Mouse (Mus musculus) midbrain, embryonic 15.5 days (tissue): ENCODE data around the gene Teddm1b. TPM values are rescaled to one million over a fixed set of nuclear protein-coding genes. Genes with fewer than 3 reads are reported as not detected.

Source experiments
- ATAC-seq: fragments of 200-750 bp; cut with Nextera tagmentation; replicated peaks from 2 replicates; pipeline ENCODE4 v1.8.0; 2017; ENCODE audit warnings: moderate TSS enrichment
- H3K27ac ChIP-seq: fragments of 300-500 bp; sonication (generic); 2 replicates; pipeline ENCODE4 v1.5.1; 2015; ENCODE audit warnings: mild to moderate bottlenecking, inconsistent platforms
- H3K27me3 ChIP-seq: fragments of 300-500 bp; sonication (generic); replicated peaks from 2 replicates; pipeline ENCODE4 v1.6.1; 2015; ENCODE audit warnings: inconsistent platforms
- H3K36me3 ChIP-seq: fragments of 300-500 bp; sonication (generic); replicated peaks from 2 replicates; pipeline ENCODE4 v1.6.1; 2015; ENCODE audit warnings: inconsistent platforms
- H3K4me1 ChIP-seq: fragments of 300-500 bp; sonication (generic); 2 replicates; pipeline ENCODE4 v1.6.1; 2015; ENCODE audit warnings: inconsistent platforms
- H3K4me2 ChIP-seq: fragments of 300-500 bp; sonication (generic); 2 replicates; pipeline ENCODE4 v1.6.1; 2015; ENCODE audit warnings: inconsistent platforms, mild to moderate bottlenecking, moderate library complexity
- H3K4me3 ChIP-seq: fragments of 300-500 bp; sonication (generic); 2 replicates; pipeline ENCODE4 v1.5.1; 2015; ENCODE audit warnings: mild to moderate bottlenecking, inconsistent platforms
- H3K9ac ChIP-seq: fragments of 300-500 bp; sonication (generic); 2 replicates; pipeline ENCODE4 v1.6.1; 2015; ENCODE audit warnings: mild to moderate bottlenecking, inconsistent platforms
- H3K9me3 ChIP-seq: fragments of 300-500 bp; sonication (generic); 2 replicates; pipeline ENCODE4 v1.6.1; 2016; ENCODE audit warnings: inconsistent platforms
- WGBS: fragments of 180-500 bp; shearing (Covaris S2); methylation state at CpG from one replicate; pipeline ENCODE4 v1.1.7; 2015; ENCODE audit warnings: mixed read lengths; 5-methylcytosine and 5-hydroxymethylcytosine counted together
- polyA plus RNA-seq: library from polyadenylated mRNA; unstranded; fragments of >200 nt; fragmentation: Nextera tagmentation; extraction: Ambion mirVana; gene quantifications from 2 replicates; pipeline ENCODE4 v1.2.1, GENCODE M21; 2015

The Teddm1b gene
- polyA plus RNA-seq, 1 experiment from 2014 or later, result 0.65 TPM

GRCm38 (mm10) chr1:153893746-153894145, 19.6 kb downstream of the Teddm1b start:
- no peaks in the 10 kb centered on the region for H3K36me3 ChIP-seq
- no peaks in the 10 kb centered on the region for H3K27me3 ChIP-seq
- no peak for ATAC-seq
- no peak overlapping the region for H3K4me3 ChIP-seq
- H3K4me1 ChIP-seq, result peaks cover 5% of the 10 kb centered on the region
- no peak overlapping the region for H3K27ac ChIP-seq
- no peak overlapping the region for H3K4me2 ChIP-seq
- WGBS, result 80% methylated on average over 2 of the region's 2 CpGs
- no peaks in the 10 kb centered on the region for H3K9me3 ChIP-seq
- no peak overlapping the region for H3K9ac ChIP-seq

DNA sequence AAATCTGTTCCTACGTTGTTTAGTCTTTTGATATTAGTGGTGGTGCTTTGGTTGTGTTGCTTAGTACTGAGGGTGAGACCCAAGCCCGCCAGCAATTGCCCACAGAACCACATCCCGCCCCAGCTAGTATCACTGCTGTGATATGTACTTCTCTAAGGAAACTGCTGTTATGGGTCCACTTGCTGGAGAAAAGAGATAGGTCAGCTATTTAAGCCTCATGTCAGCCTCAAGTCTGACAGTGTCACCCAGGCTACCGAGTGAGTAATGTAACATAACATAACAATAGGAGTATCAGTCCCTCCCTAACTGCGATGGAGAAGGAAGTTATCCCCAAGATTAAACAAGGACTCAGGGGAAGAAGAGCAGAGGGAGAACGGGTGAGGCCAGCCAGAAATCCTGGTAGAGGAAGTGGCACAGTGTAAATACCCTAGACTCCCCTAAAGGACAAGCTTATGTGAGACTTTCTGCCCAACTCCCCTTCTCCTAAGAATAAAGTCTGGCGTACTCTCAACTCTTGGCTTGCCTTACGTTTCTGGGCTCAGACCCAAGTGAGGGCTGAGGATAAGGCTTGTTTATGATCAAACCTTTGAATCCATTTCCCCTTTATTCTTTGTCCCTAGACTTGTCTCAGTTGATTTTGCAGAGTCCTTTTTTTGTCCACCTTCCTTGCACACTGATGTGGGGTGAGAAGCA, 20.2 kb downstream of the Teddm1b start:
- Histone ChIP-seq H3K4me3 (no peak overlapping the region), H3K9ac (no peak overlapping the region), H3K4me1 (peaks cover 7% of the 10 kb centered on the region), H3K36me3 (no peaks in the 10 kb centered on the region), H3K9me3 (no peaks in the 10 kb centered on the region), H3K27me3 (no peaks in the 10 kb centered on the region), H3K4me2 (no peak overlapping the region), H3K27ac (no peak overlapping the region)
- WGBS, result 64% methylated on average over 8 of the region's 8 CpGs
- no peak for ATAC-seq

DNA sequence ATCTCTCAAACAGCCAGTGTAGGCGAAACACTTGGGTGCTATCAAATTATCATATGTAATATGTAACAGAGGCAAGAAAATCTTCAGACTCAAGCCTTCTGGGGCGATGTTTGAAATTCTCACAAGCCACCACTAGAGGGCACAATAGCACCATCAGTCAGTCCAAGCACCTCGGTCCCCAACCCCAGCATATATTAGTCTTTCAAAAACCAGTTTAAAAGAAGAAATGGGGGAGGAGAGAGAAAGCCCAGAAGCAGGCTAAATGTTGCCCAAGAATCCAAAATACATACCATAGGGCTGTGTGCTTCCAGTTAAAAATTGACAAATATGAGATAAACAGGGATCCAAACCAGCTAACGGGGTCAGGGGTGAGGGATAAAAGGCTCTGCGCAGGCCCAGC, 20.8 kb downstream of the Teddm1b start:
- Histone ChIP-seq H3K36me3 (no peaks in the 10 kb centered on the region), H3K27me3 (no peaks in the 10 kb centered on the region), H3K27ac (no peak overlapping the region), H3K4me3 (no peak overlapping the region), H3K9ac (no peak overlapping the region), H3K4me2 (no peak overlapping the region), H3K4me1 (peaks cover 7% of the 10 kb centered on the region), H3K9me3 (no peaks in the 10 kb centered on the region)
- WGBS, result 32% methylated on average over 5 of the region's 5 CpGs
- ATAC-seq, result no peak

DNA sequence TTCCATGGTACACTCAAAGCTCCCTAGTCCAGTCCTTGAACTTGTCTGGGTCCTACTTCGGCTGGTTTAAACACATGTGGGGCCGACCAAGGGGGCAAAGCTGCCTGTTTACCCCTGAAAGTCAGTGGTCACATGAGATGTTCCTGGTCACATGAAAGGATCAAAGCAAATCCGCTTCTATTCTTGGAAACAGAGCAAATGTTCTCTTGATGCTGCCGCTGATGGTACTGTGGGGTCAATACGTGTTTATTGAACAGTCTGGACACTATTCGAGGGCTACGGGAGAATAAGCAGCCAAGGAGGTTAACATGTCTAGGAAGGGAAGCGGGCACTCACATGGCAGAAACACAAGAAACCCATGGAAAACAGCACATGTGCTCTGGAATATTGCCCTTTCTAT, 23.1 kb downstream of the Teddm1b start:
- Histone ChIP-seq H3K27ac (no peak overlapping the region), H3K36me3 (no peaks in the 10 kb centered on the region), H3K4me3 (no peak overlapping the region), H3K4me1 (peaks cover 20% of the 10 kb centered on the region), H3K9ac (no peak overlapping the region), H3K9me3 (no peaks in the 10 kb centered on the region), H3K4me2 (no peak overlapping the region), H3K27me3 (no peaks in the 10 kb centered on the region)
- WGBS, result 78% methylated on average over 8 of the region's 8 CpGs
- no peak for ATAC-seq

- peak overlapping the region; percentile 96 for H3K27ac ChIP-seq
- H3K4me1 ChIP-seq, result peaks cover 35% of the 10 kb centered on the region
- peak overlapping the region; percentile 70 for H3K4me3 ChIP-seq
- H3K9me3 ChIP-seq, result no peaks in the 10 kb centered on the region
- no peaks in the 10 kb centered on the region for H3K27me3 ChIP-seq
- 12% methylated on average over 22 of the region's 22 CpGs for WGBS
- H3K36me3 ChIP-seq, result peaks cover 10% of the 10 kb centered on the region; the same call in 1 of the 2 replicates
- ATAC-seq, result peak; percentile 61
- peak overlapping the region; percentile 82 for H3K4me2 ChIP-seq
- peak overlapping the region; percentile 90 for H3K9ac ChIP-seq
Measured at GRCm38 (mm10) chr1:153898989-153899730, 25.0 kb downstream of the Teddm1b start.

- Histone ChIP-seq H3K9me3 (no peaks in the 10 kb centered on the region), H3K4me3 (peak within 1 kb of the TSS; percentile 70)
Measured at GRCm38 (mm10) chr1:153899731-153900380, 25.7 kb downstream of the Teddm1b start, which contains the start of the genes Glul and Teddm2. TSS of gene Glul (plus strand) at chr1:153899944. TSS of gene Teddm2 (minus strand) at chr1:153900228.

DNA sequence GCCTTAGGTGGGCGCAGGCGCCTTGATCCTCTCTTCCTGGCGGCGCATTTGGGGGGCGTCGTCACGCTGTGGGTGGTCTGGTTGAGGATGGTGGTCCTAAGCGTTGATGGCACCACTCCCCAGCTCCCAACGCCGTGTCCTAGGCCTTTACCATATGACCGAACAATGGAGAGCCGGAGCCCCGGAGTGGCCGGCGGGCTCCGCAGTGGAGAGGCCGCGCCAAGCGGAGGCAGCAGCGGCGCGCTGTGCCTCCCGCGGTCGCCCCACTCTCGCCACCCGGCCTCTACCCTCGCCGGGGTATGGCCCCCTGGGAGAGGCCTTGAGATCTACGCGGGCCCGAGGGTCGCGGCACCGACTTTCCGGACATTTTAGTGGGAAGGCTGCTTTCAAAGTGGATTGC, 26.2 kb downstream of the Teddm1b start:
- Histone ChIP-seq H3K4me1 (peaks cover 32% of the 10 kb centered on the region), H3K36me3 (peaks cover 22% of the 10 kb centered on the region; the same call in 1 of the 2 replicates), H3K4me2 (peak overlapping the region; percentile 82), H3K9me3 (no peaks in the 10 kb centered on the region), H3K9ac (peak overlapping the region; percentile 90), H3K27ac (peak overlapping the region; percentile 96), H3K27me3 (no peaks in the 10 kb centered on the region), H3K4me3 (peak overlapping the region; percentile 70)
- WGBS, result under 1% methylated on average over 36 of the region's 36 CpGs
- peak; percentile 69 for ATAC-seq

More at GRCm38 (mm10) chr1:153899731-153900380, 25.7 kb downstream of the Teddm1b start, which contains the start of the genes Glul and Teddm2:
- under 1% methylated on average over 51 of the region's 51 CpGs for WGBS
- Histone ChIP-seq H3K36me3 (peaks cover 17% of the 10 kb centered on the region; the same call in 1 of the 2 replicates), H3K9ac (peak within 1 kb of the TSS; percentile 90), H3K4me1 (peaks cover 35% of the 10 kb centered on the region), H3K4me2 (peak within 1 kb of the TSS; percentile 82), H3K27me3 (no peaks in the 10 kb centered on the region), H3K27ac (peak within 1 kb of the TSS; percentile 96)
- ATAC-seq, result peak; percentile 97

DNA sequence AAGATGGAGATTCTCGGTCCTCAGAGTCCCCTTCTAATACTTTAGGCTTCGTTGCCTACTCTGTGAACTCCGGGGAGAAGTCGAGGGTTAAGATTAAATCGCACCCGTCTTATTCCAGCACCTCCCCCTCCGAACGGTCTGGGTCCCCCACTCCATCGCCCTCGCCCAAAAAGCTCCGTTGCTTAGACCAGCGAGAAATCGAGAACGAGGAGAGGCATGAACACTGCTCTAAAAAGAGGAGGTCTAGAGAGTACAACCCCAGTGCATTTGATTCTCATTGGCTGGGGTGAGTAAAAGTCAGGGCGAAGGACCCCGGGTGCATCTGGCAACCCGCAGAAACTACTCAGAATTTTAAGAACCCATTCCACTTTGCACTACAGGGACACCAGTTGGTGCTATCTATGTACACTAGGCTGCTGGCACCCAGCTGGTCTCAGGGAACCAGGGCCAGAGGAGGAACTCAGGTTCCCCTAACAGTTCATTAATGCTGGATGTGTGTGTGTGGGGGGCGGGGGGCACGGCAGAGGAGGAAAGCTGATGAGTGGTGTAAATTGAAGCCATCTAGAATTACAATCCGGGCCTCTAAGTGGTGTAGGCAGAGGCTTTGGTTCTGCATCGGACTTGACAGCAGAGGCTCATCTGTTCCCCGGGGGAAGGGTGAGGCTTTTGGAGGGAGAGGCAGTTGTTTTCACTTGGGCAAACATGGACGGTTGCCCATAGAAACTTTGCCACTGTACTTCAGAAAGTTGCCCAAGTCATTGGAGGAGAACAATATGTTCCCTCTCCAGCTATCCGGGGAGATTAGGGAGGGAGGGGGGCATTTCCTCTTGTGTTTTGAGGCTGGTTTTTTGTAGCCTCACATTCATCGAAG, 26.9 kb downstream of the Teddm1b start:
- WGBS, result under 1% methylated on average over 25 of the region's 25 CpGs
- H3K9me3 ChIP-seq, result no peaks in the 10 kb centered on the region
- peaks cover 32% of the 10 kb centered on the region for H3K4me1 ChIP-seq
- H3K27ac ChIP-seq, result peak overlapping the region; percentile 96
- H3K4me2 ChIP-seq, result peak overlapping the region; percentile 82
- ATAC-seq, result no peak
- peak overlapping the region; percentile 70 for H3K4me3 ChIP-seq
- H3K9ac ChIP-seq, result peak overlapping the region; percentile 90
- H3K27me3 ChIP-seq, result no peaks in the 10 kb centered on the region
- H3K36me3 ChIP-seq, result peaks cover 28% of the 10 kb centered on the region

GRCm38 (mm10) chr1:153903006-153903405, 28.9 kb downstream of the Teddm1b start:
- Histone ChIP-seq H3K9ac (no peak overlapping the region), H3K27me3 (no peaks in the 10 kb centered on the region), H3K4me2 (peak overlapping the region; percentile 82), H3K4me1 (peaks cover 32% of the 10 kb centered on the region), H3K4me3 (no peak overlapping the region; the same call in 1 of the 2 replicates), H3K27ac (no peak overlapping the region), H3K36me3 (peaks cover 47% of the 10 kb centered on the region), H3K9me3 (no peaks in the 10 kb centered on the region)
- ATAC-seq, result no peak
- WGBS, result 67% methylated on average over 13 of the region's 13 CpGs

DNA sequence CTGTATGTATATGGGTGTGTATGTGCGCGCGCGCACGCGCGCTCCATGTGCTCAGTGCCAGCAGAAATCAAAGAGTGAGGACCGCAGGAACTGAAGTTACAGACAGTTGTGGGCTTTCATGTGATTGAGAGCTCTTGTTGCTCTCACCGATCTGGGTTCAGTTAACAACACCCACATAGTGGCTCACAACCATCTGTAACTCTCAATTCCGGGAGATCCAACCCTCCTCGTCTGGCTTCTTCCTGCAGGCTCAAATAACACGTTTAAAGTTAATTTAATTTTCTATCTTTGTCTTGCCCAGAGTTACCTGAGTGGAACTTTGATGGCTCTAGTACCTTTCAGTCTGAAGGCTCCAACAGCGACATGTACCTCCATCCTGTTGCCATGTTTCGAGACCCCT, 30.1 kb downstream of the Teddm1b start:
- H3K4me3 ChIP-seq, result no peak overlapping the region
- WGBS, result 96% methylated on average over 14 of the region's 14 CpGs
- peaks cover 28% of the 10 kb centered on the region for H3K4me1 ChIP-seq
- no peak overlapping the region for H3K4me2 ChIP-seq
- H3K27ac ChIP-seq, result no peak overlapping the region
- H3K36me3 ChIP-seq, result peaks cover 52% of the 10 kb centered on the region
- no peaks in the 10 kb centered on the region for H3K9me3 ChIP-seq
- no peaks in the 10 kb centered on the region for H3K27me3 ChIP-seq
- no peak for ATAC-seq
- H3K9ac ChIP-seq, result no peak overlapping the region

DNA sequence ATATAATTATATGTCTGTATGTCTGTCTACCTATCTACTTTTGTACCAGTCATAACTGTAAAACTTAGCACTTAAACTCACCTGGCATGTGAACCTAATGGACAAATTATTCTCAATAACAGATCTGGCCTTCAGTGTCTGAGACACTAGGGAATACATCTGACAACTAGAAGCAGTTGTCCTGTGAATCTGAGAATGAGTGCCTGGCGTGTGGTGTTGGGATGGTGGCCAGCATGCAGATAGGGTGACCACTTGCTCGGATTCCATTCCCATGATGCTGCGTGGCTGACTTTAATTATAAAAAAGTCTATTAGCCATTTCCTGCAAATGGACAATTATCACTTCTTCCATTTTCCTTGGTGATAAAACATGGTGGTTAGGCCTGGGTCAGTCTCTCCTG, 31.7 kb downstream of the Teddm1b start:
- Histone ChIP-seq H3K9me3 (no peaks in the 10 kb centered on the region), H3K36me3 (peaks cover 52% of the 10 kb centered on the region), H3K9ac (no peak overlapping the region), H3K4me2 (no peak overlapping the region), H3K4me3 (no peak overlapping the region), H3K4me1 (peaks cover 28% of the 10 kb centered on the region), H3K27ac (no peak overlapping the region), H3K27me3 (no peaks in the 10 kb centered on the region)
- WGBS, result 91% methylated on average over 3 of the region's 3 CpGs
- ATAC-seq, result no peak
